Mouse (Mus musculus): Measurements from ENCODE around the gene Rabif. TPM values are rescaled to one million over a fixed set of nuclear protein-coding genes. Genes with fewer than 3 reads are reported as not detected.
"Not testable (repeated sequence)": the region's sequence is repeated elsewhere in the genome, so short reads cannot be mapped to it uniquely, and the experiment has no call there.

Rabif gene
- total RNA-seq (2022), result 1 to 10 TPM; 4.3 to 6.8 (median 5.6) TPM

DNA sequence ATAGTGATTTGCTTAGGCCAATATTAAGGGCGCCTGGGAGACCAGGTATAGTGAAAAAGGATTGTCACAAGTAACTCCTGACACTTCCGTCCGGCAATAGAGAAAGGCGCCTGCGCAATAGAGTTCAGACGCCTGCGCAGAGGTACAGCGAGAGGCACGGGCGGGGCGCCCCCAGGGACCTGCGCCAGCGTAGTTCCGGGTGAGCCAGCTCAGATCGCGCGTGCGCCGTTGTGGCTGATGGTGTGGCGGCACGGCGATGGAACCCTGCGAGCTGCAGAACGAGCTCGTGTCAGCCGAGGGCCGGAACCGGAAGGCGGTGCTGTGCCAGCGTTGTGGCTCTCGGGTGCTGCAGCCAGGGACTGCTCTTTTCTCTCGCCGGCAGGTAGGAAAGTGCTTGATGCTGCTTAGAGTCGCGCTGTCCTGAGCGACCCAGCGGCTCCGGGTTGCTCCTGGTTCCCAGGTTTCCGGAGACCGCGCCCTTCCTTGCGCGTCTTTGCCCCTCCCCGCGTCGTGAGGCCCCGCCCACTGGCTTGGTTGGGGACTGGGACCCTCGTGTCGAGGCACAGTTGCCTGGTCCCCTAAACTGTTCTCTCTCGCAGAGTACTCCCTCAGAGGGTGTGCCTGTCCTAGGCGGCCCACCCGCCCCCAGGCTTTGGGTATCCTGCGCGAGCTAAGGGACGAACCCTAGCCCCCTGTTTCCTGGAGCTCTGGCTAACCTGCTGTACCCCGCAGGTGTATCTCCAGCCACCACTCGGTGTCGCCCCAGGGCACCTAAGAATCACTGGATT lies at the start of gene Rabif:
Rabif (plus strand) TSS at position 221 of the 788 bp plus-strand sequence.
- peak; percentile 99 for DNase-seq (ENCODE audit: low spot score in 2 of 2)

GRCm38 (mm10) chr1:134445418-134445817 lies 49.0 kb upstream of the Rabif start:
- DNase-seq (ENCODE audit: low spot score in 2 of 2), result no peak

GRCm38 (mm10) chr1:134448537-134448936 lies 45.9 kb upstream of the Rabif start:
- not testable (repeated sequence) for DNase-seq (ENCODE audit: low spot score in 2 of 2)

- DNase-seq (ENCODE audit: low spot score in 2 of 2), result no peak
Observed at GRCm38 (mm10) chr1:134450201-134450600, 44.2 kb upstream of the Rabif start.

GRCm38 (mm10) chr1:134450986-134451385 lies 43.5 kb upstream of the Rabif start:
- DNase-seq (ENCODE audit: low spot score in 2 of 2), result no peak

GRCm38 (mm10) chr1:134454904-134455824 lies 39.3 kb upstream of the Rabif start, which contains the start of gene Klhl12:
TSS of gene Klhl12 (plus strand) at chr1:134455531.
- peak; percentile 85 to 87 for DNase-seq (ENCODE audit: low spot score in 2 of 2)

- no peak for DNase-seq (ENCODE audit: low spot score in 2 of 2)
Observed at GRCm38 (mm10) chr1:134456060-134456459, 38.4 kb upstream of the Rabif start.

GRCm38 (mm10) chr1:134458139-134458727 lies 36.2 kb upstream of the Rabif start:
- DNase-seq (ENCODE audit: low spot score in 2 of 2), result no peak

GRCm38 (mm10) chr1:134460294-134461284 lies 33.9 kb upstream of the Rabif start:
- no peak for DNase-seq (ENCODE audit: low spot score in 2 of 2)

DNA sequence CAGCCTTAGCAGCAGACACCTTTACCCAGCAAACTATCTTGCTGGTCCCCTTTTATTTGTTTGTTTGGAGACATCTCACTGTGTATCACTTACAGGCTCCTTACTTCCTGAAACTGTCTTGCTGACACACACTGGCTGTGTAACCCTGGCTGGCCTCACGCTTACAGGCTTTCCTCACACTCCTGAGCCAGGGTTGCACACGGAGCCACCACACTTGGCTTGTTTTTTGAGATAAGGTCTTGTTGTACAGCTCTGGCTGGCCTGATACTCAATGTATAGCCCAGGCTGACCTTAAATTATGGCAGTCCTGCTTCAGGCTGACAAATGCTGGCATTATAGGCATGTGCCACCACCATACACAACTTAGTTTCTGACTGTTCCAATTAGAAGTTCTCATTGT lies 9.8 kb upstream of the Rabif start:
- no peak for DNase-seq (ENCODE audit: low spot score in 2 of 2)

GRCm38 (mm10) chr1:134490903-134491801 lies 3.3 kb upstream of the Rabif start:
- no peak for DNase-seq (ENCODE audit: low spot score in 2 of 2)

GRCm38 (mm10) chr1:134492276-134492675 lies 2.2 kb upstream of the Rabif start:
- DNase-seq (ENCODE audit: low spot score in 2 of 2), result no peak

- DNase-seq (ENCODE audit: low spot score in 2 of 2), result no peak
Observed at GRCm38 (mm10) chr1:134493496-134493895, 952 bp upstream of the Rabif start.

- DNase-seq (ENCODE audit: low spot score in 2 of 2), result no peak
Observed at GRCm38 (mm10) chr1:134493956-134494355, 492 bp upstream of the Rabif start.

- no peak for DNase-seq (ENCODE audit: low spot score in 2 of 2)
Observed at GRCm38 (mm10) chr1:134495216-134495539, 730 bp downstream of the Rabif start.

GRCm38 (mm10) chr1:134495991-134496390 lies 1.5 kb downstream of the Rabif start:
- no peak for DNase-seq (ENCODE audit: low spot score in 2 of 2)

GRCm38 (mm10) chr1:134500916-134501315 lies 6.5 kb downstream of the Rabif start:
- no peak for DNase-seq (ENCODE audit: low spot score in 2 of 2)

DNA sequence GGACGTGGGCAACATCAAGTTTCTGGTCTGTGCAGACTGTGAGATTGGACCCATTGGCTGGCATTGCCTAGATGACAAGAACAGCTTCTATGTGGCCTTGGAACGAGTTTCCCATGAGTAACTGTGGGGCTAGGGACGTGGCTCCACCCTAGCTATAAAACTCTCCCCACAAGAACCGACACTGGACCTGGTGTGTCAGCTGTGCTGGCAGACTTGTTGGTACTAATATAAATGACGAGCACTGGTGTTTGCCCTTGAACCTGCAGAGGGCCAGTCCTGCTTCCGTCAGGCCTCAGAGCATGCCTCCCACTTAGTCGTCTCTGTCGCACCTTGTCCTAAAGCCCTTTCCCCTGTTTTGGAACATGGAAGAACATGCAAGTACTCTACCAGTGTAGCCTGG lies 11.8 kb downstream of the Rabif start:
- DNase-seq (ENCODE audit: low spot score in 2 of 2), result no peak

- DNase-seq (ENCODE audit: low spot score in 2 of 2), result no peak
Observed at GRCm38 (mm10) chr1:134510018-134510417, 15.6 kb downstream of the Rabif start.

- DNase-seq (ENCODE audit: low spot score in 2 of 2), result no peak
Observed at GRCm38 (mm10) chr1:134512183-134512582, 17.7 kb downstream of the Rabif start.
